In genomic region chr1:144151401-144152183, GRCm38 (mm10) we compare ENCODE assay signal across 9 mouse cellular contexts. TPM values are rescaled to one million over a fixed set of nuclear protein-coding genes. Genes with fewer than 3 reads are reported as not detected.
DNase-seq lines count a peak whose midpoint lies in the region; ATAC-seq lines count a peak whose summit lies in the region.
"Had no signal": no experiment of that assay in that cellular context is flagged by ENCODE, and none has a peak within 500 bp of the region (broad histone marks: within the 10 kb centered on the region; RNA-seq: fewer than 3 reads in every experiment).

No protein-coding gene starts in this region.

- no peak overlapping the region for H3K4me3 ChIP-seq in forebrain, embryonic 13.5 days
- H3K4me3 ChIP-seq in midbrain, embryonic 16.5 days (ENCODE audit: low read depth, low read length) = no peak overlapping the region

- no peaks in the 10 kb centered on the region for H3K36me3 ChIP-seq in forebrain, embryonic 13.5 days (ENCODE audit: poor library complexity, severe bottlenecking)
- H3K36me3 ChIP-seq in midbrain, embryonic 16.5 days (ENCODE audit: control insufficient read depth, insufficient read depth, low read length) = no peaks in the 10 kb centered on the region

- peaks cover 10% of the 10 kb centered on the region for H3K4me1 ChIP-seq in forebrain, embryonic 13.5 days
- peaks cover 12% of the 10 kb centered on the region for H3K4me1 ChIP-seq in midbrain, embryonic 16.5 days (ENCODE audit: control insufficient read depth, insufficient read depth, low read length)

- no peak overlapping the region; the same call in 1 of the 2 replicates for H3K27ac ChIP-seq in forebrain, embryonic 13.5 days
- peak overlapping the region; percentile 66 for H3K27ac ChIP-seq in midbrain, embryonic 16.5 days (ENCODE audit: low read length)

- no peak overlapping the region for H3K4me2 ChIP-seq in forebrain, embryonic 13.5 days
- no peak overlapping the region for H3K4me2 ChIP-seq in midbrain, embryonic 16.5 days (ENCODE audit: low read length)

- no peaks in the 10 kb centered on the region for H3K9me3 ChIP-seq in forebrain, embryonic 13.5 days (replicated peaks)
- no peaks in the 10 kb centered on the region for H3K9me3 ChIP-seq in midbrain, embryonic 16.5 days (replicated peaks; ENCODE audit: control insufficient read depth, low read length, poor library complexity, severe bottlenecking)

- DNase-seq in forelimb bud, embryonic 11.5 days (ENCODE audit: low read depth, low spot score) = peak; percentile 3
- DNase-seq in layer of hippocampus, adult 9-10 months (ENCODE audit: low spot score) = peak; percentile 35
- DNase-seq in heart, adult 9 months (ENCODE audit: low spot score in 2 of 2) = no peak
- DNase-seq in adipocyte (ENCODE audit: low spot score) = no peak
- DNase-seq in yolk sac, embryonic 10.5 days (ENCODE audit: low spot score) = no peak
- DNase-seq in thymus, postnatal 0 days (ENCODE audit: low spot score) = no peak

- peak; percentile 91 for ATAC-seq in forebrain, embryonic 13.5 days
- ATAC-seq in midbrain, embryonic 16.5 days = peak; percentile 97
- ATAC-seq: lung, postnatal 0 days had no signal

- 64% methylated on average over 5 of the region's 5 CpGs for WGBS in forebrain, embryonic 13.5 days
- 45% methylated on average over 5 of the region's 5 CpGs for WGBS in midbrain, embryonic 16.5 days

- H3K27me3 ChIP-seq in forebrain, embryonic 13.5 days = no peaks in the 10 kb centered on the region
- no peaks in the 10 kb centered on the region for H3K27me3 ChIP-seq in midbrain, embryonic 16.5 days (ENCODE audit: control insufficient read depth, insufficient read depth, low read depth, low read length)

- H3K9ac ChIP-seq in forebrain, embryonic 13.5 days = no peak overlapping the region
- H3K9ac ChIP-seq in midbrain, embryonic 16.5 days (ENCODE audit: low read depth, low read length) = 0 out of 2 replicates have a peak overlapping the region, but pooled peaks have one; percentile 25

RNA-seq across cellular contexts. Expression of gene Rgs13, which starts 25.6 kb away (rescaled TPM):
- polyA plus RNA-seq in forebrain, embryonic 13.5 days (2015; fragmentation: Nextera tagmentation; extraction: Ambion mirVana) = 3.3 and 3.9 TPM in 2 replicates
- 0.79 and 1.5 TPM in 2 replicates for polyA plus RNA-seq in midbrain, embryonic 16.5 days (2015; fragmentation: Nextera tagmentation; extraction: Ambion mirVana)
- polyA plus RNA-seq in thymus, postnatal 0 days (2015; fragmentation: Nextera tagmentation; extraction: Ambion mirVana) = 0.34 and 0.62 TPM in 2 replicates
- polyA plus RNA-seq: lung, postnatal 0 days had no signal

Comparison
In these comparisons a context has a peak if more than half of its experiments do, and no peak if none do; other contexts are left out.
1. DNase-seq: peak in forelimb bud, embryonic 11.5 days (single experiment) and layer of hippocampus, adult 9-10 months (single experiment); none in heart, adult 9 months (0 of 2), adipocyte (single experiment), yolk sac, embryonic 10.5 days (single experiment) and thymus, postnatal 0 days (single experiment).